Mouse (Mus musculus): Measurements from ENCODE around the gene F2r. TPM values are rescaled to one million over a fixed set of nuclear protein-coding genes. Genes with fewer than 3 reads are reported as not detected.

F2r gene
- total RNA-seq, 2 experiments from 2014 or later, result 5.4 to 5.8 TPM

Other genes starting within 250 kb of the F2r start
- 10 to 100 TPM; 49.3 TPM for gene Aggf1, start 243.1 kb downstream of the F2r start, total RNA-seq (2021)
- 10 to 100 TPM; 19.7 to 23.1 TPM for gene Crhbp, start 173.6 kb downstream of the F2r start, total RNA-seq (2021)
- not detected for gene S100z, start 139.8 kb downstream of the F2r start, total RNA-seq (2021)
- under 1 TPM; 0.12 to 0.22 TPM for gene F2rl1, start 93.3 kb downstream of the F2r start, total RNA-seq (2021)
- under 1 TPM; 0.27 to 0.47 TPM for gene F2rl2, start 78.4 kb upstream of the F2r start, total RNA-seq (2021)

All from layer of hippocampus, postnatal 25 days (tissue).